Mouse (Mus musculus) heart, postnatal 10 days (tissue): ENCODE measurements around the gene Idh1. TPM values are rescaled to one million over a fixed set of nuclear protein-coding genes. Genes with fewer than 3 reads are reported as not detected.

ENCODE experiments used
- DNase-seq, 2 experiments: peaks; one replicate each; pipeline ENCODE4 v3.0.0; 2021
- intact Hi-C: fragments of 180-260 bp; cut with DNase I; formaldehyde crosslinking; loops from one replicate; pipeline ENCODE4 v1.15.1; 2025
- total RNA-seq, 2 experiments: library from RNA; stranded (reverse); gene quantifications; 2 replicates each; pipeline ENCODE4 v1.2.3; 2021

Idh1 gene
- total RNA-seq, 2 experiments from 2014 or later, result 48.1 to 51.8 TPM

GRCm38 (mm10) chr1:65178126-65178901 is 8.0 kb downstream of the Idh1 start:
- intact Hi-C loops, result loop anchor here (2.0 kb wide), 1 partner anchor 132 kb away; no protein-coding TSS in a partner anchor
- peak; percentile 97 to 98 for DNase-seq

- DNase-seq, result no peak
- intact Hi-C loops, result no loop called here
These were observed 8.8 kb downstream of the Idh1 start for GRCm38 (mm10) chr1:65177452-65177851.

GRCm38 (mm10) chr1:65176912-65177311 is 9.4 kb downstream of the Idh1 start:
- intact Hi-C loops, result no loop called here
- DNase-seq, result peak; percentile 23 to 25

GRCm38 (mm10) chr1:65176171-65176570 is 10.1 kb downstream of the Idh1 start:
- intact Hi-C loops, result no loop called here
- no peak for DNase-seq

GRCm38 (mm10) chr1:65173716-65174115 is 12.6 kb downstream of the Idh1 start:
- intact Hi-C loops, result no loop called here
- no peak for DNase-seq

GRCm38 (mm10) chr1:65171579-65171978 is 14.7 kb downstream of the Idh1 start:
- no peak for DNase-seq
- intact Hi-C loops, result no loop called here

GRCm38 (mm10) chr1:65169947-65170346 is 16.4 kb downstream of the Idh1 start:
- DNase-seq, result no peak
- intact Hi-C loops, result no loop called here

- intact Hi-C loops, result no loop called here
These were observed 16.8 kb downstream of the Idh1 start for GRCm38 (mm10) chr1:65169536-65169935.

GRCm38 (mm10) chr1:65167496-65167895 is 18.8 kb downstream of the Idh1 start:
- intact Hi-C loops, result no loop called here
- DNase-seq, result no peak

More at GRCm38 (mm10) chr1:65169536-65169935, 16.8 kb downstream of the Idh1 start:
- DNase-seq, result no peak

- intact Hi-C loops, result no loop called here
- DNase-seq, result no peak
These were observed 24.1 kb downstream of the Idh1 start for GRCm38 (mm10) chr1:65162210-65162609.

- DNase-seq, result no peak
- intact Hi-C loops, result no loop called here
These were observed 30.2 kb downstream of the Idh1 start for GRCm38 (mm10) chr1:65156111-65156510.

- intact Hi-C loops, result no loop called here
These were observed 31.5 kb downstream of the Idh1 start for GRCm38 (mm10) chr1:65154814-65155213.

GRCm38 (mm10) chr1:65147971-65148370 is 38.3 kb downstream of the Idh1 start:
- no peak for DNase-seq
- intact Hi-C loops, result no loop called here

More at GRCm38 (mm10) chr1:65154814-65155213, 31.5 kb downstream of the Idh1 start:
- no peak for DNase-seq

- intact Hi-C loops, result no loop called here
- DNase-seq, result no peak
These were observed 39.0 kb downstream of the Idh1 start for GRCm38 (mm10) chr1:65147326-65147725.

- intact Hi-C loops, result no loop called here
- DNase-seq, result no peak
These were observed 39.7 kb downstream of the Idh1 start for GRCm38 (mm10) chr1:65146601-65147000.

- intact Hi-C loops, result no loop called here
- no peak for DNase-seq
These were observed 41.5 kb downstream of the Idh1 start for GRCm38 (mm10) chr1:65144783-65145182.

- intact Hi-C loops, result no loop called here
- DNase-seq, result no peak
These were observed 48.7 kb downstream of the Idh1 start for GRCm38 (mm10) chr1:65137560-65137959.

- intact Hi-C loops, result no loop called here
- no peak for DNase-seq
These were observed 53.5 kb downstream of the Idh1 start for GRCm38 (mm10) chr1:65132833-65133232.

- no peak for DNase-seq
- intact Hi-C loops, result no loop called here
These were observed 54.6 kb downstream of the Idh1 start for GRCm38 (mm10) chr1:65131671-65132070.

- DNase-seq, result no peak
- intact Hi-C loops, result no loop called here
These were observed 56.1 kb downstream of the Idh1 start for GRCm38 (mm10) chr1:65130226-65130625.

GRCm38 (mm10) chr1:65129634-65130180 is 56.6 kb downstream of the Idh1 start:
- DNase-seq, result no peak
- intact Hi-C loops, result no loop called here
